Mouse (Mus musculus) liver, embryonic 11.5 days (tissue): ENCODE data around the gene Mmp10. TPM values are rescaled to one million over a fixed set of nuclear protein-coding genes. Genes with fewer than 3 reads are reported as not detected.

ENCODE experiments used
- ATAC-seq: fragments of 200-750 bp; cut with Nextera tagmentation; replicated peaks from 2 replicates; pipeline ENCODE4 v1.8.0; 2017; ENCODE audit warnings: moderate number of reproducible peaks, mild to moderate bottlenecking, moderate TSS enrichment, moderate library complexity; ENCODE audit not compliant: low FRiP score
- DNase-seq: peaks from one replicate; pipeline ENCODE4 v3.0.0-alpha.2; 2017; ENCODE audit warnings: low spot score
- H3K27ac ChIP-seq: fragments of 300-500 bp; sonication (generic); 2 replicates; pipeline ENCODE4 v1.5.1; 2014; ENCODE audit warnings: mild to moderate bottlenecking, low read depth, low read length, control low read depth
- H3K27me3 ChIP-seq: fragments of 300-500 bp; sonication (generic); replicated peaks from 2 replicates; pipeline ENCODE4 v1.6.1; 2014; ENCODE audit warnings: low read length, mixed read lengths; ENCODE audit not compliant: control insufficient read depth, insufficient read depth
- H3K36me3 ChIP-seq: fragments of 300-500 bp; sonication (generic); 2 replicates; pipeline ENCODE4 v1.6.1; 2014; ENCODE audit warnings: mild to moderate bottlenecking, low read length, moderate library complexity, mixed read lengths; ENCODE audit not compliant: control insufficient read depth, insufficient read depth
- H3K4me1 ChIP-seq: fragments of 300-500 bp; sonication (generic); replicated peaks from 2 replicates; pipeline ENCODE4 v1.6.1; 2014; ENCODE audit warnings: low read length, mixed read lengths; ENCODE audit not compliant: control insufficient read depth, insufficient read depth
- H3K4me2 ChIP-seq: fragments of 300-500 bp; sonication (generic); 2 replicates; pipeline ENCODE4 v1.6.1; 2014; ENCODE audit warnings: mild to moderate bottlenecking, control low read depth, moderate library complexity
- H3K4me3 ChIP-seq: fragments of 300-500 bp; sonication (generic); 2 replicates; pipeline ENCODE4 v1.5.1; 2014; ENCODE audit warnings: low read depth, low read length, control low read depth
- H3K9ac ChIP-seq: fragments of 300-500 bp; sonication (generic); 2 replicates; pipeline ENCODE4 v1.6.1; 2014; ENCODE audit warnings: low read depth, low read length, control low read depth
- H3K9me3 ChIP-seq: fragments of 300-500 bp; sonication (generic); 2 replicates; pipeline ENCODE4 v1.6.1; 2016; ENCODE audit warnings: low read length, inconsistent platforms, mixed read lengths; ENCODE audit not compliant: control insufficient read depth
- WGBS: fragments of 180-500 bp; shearing (Covaris S2); extraction: QIAGEN DNeasy Blood & Tissue Kit; methylation state at CpG from one replicate; pipeline ENCODE4 v1.1.7; 2014; 5-methylcytosine and 5-hydroxymethylcytosine counted together
- polyA plus RNA-seq: library from polyadenylated mRNA; unstranded; fragments of >200 nt; fragmentation: Nextera tagmentation; extraction: Ambion mirVana; gene quantifications from 2 replicates; pipeline ENCODE4 v1.2.1, GENCODE M21; 2014

Gene Mmp10
- polyA plus RNA-seq, 1 experiment from 2014 or later = not detected

DNA sequence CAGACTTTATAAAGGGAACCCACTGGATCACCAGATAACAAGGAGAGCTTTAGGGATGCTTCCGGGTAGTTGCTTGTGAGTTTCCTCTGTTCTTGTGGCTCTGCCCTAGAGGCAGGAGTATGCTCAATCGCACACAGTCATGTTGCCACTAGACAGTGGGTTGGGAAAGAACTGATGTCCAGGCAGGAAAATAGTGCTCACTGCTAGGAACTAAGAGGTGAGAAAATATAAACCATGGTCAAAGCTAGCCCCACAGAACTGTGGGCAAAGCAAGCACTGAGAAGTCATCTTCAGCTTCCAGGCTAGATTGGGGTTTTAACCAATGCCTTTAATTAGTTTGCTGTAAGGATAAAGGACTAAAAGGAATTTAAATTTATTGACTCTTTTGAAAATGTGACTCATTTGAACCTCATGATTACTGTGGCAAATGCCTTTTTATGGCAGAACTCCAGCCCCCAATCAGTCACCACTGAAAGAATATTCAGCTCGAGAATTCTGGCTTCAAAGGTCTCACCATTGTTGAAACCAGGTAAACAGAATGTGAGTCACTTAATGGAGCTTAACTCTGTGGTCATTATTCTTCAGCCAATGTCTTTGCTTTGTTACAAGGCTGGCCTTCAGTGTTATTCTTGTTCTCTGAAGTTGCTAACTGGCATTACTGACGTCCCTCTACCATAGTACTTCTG is 24.2 kb downstream of the Mmp10 start:
- Histone ChIP-seq H3K27ac (no peak overlapping the region), H3K9me3 (no peaks in the 10 kb centered on the region), H3K4me2 (no peak overlapping the region), H3K4me3 (no peak overlapping the region), H3K36me3 (no peaks in the 10 kb centered on the region), H3K4me1 (no peaks in the 10 kb centered on the region), H3K9ac (no peak overlapping the region), H3K27me3 (no peaks in the 10 kb centered on the region)
- DNase-seq (no peak), ATAC-seq (no peak)
- 62% methylated on average over 4 of the region's 4 CpGs for WGBS

GRCm38 (mm10) chr9:7542763-7543162 is 40.6 kb downstream of the Mmp10 start:
- no peak overlapping the region for H3K4me3 ChIP-seq
- no peaks in the 10 kb centered on the region for H3K4me1 ChIP-seq
- DNase-seq (no peak), ATAC-seq (no peak)
- H3K27me3 ChIP-seq = no peaks in the 10 kb centered on the region
- no peak overlapping the region for H3K9ac ChIP-seq
- H3K36me3 ChIP-seq = no peaks in the 10 kb centered on the region
- no peak overlapping the region for H3K4me2 ChIP-seq
- H3K9me3 ChIP-seq = no peaks in the 10 kb centered on the region
- H3K27ac ChIP-seq = no peak overlapping the region

DNA sequence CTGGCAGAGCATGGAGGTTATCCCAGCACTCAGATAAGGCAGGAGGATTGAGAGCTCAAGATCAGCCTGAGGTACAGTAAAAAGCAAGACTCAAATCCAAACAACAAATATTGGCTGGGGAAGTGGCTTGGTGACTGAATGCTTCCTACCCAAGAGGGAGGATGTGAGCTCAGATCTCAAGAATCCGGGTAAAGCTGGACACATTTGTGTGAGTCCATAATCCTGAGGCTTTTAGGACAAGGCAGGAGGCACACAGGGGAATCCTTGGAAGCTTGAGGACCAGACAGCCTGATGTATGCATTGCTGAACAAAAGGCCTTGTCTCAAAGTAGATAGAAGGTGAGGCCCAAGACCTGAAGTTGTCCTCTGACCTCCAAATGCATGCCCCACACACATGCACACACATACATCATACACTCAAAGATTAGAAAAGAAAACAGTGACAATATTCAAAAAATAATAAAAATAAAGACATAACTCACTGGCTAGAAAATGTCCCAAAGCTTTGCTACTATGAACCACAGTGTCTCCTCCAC is 42.8 kb downstream of the Mmp10 start:
- Histone ChIP-seq H3K36me3 (no peaks in the 10 kb centered on the region), H3K9ac (no peak overlapping the region), H3K4me3 (no peak overlapping the region), H3K4me2 (no peak overlapping the region), H3K27ac (no peak overlapping the region), H3K9me3 (no peaks in the 10 kb centered on the region), H3K4me1 (no peaks in the 10 kb centered on the region), H3K27me3 (no peaks in the 10 kb centered on the region)
- WGBS = 45% methylated on average over 1 of the region's 1 CpGs
- ATAC-seq (no peak), DNase-seq (no peak)

DNA sequence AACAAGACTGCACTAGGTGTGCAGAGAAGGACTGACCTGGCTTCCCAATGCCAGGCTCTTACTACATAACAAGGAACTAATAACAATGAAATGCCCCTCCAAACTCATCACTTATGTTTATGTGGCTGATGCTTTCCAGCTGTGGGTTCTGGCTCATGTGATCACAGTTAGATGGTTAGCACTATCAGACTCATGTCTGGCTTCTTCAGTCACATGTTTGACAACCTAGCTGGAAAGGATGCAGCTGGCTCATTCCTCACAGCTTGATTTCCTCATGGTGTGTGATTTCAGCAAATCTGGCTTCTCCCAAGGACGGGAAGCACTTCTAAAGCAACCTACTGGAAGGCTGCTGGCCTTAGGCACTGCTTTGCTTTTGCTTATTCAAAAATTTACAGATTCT is 43.3 kb downstream of the Mmp10 start:
- H3K9ac ChIP-seq = no peak overlapping the region
- H3K4me3 ChIP-seq = no peak overlapping the region
- ATAC-seq = no peak
- no peak for DNase-seq
- no peaks in the 10 kb centered on the region for H3K4me1 ChIP-seq
- H3K4me2 ChIP-seq = no peak overlapping the region
- no peaks in the 10 kb centered on the region for H3K36me3 ChIP-seq
- H3K27me3 ChIP-seq = no peaks in the 10 kb centered on the region
- H3K27ac ChIP-seq = no peak overlapping the region
- WGBS = 42% methylated on average over 1 of the region's 1 CpGs
- no peaks in the 10 kb centered on the region for H3K9me3 ChIP-seq

GRCm38 (mm10) chr9:7545920-7546319 is 43.8 kb downstream of the Mmp10 start:
- no peaks in the 10 kb centered on the region for H3K9me3 ChIP-seq
- no peak overlapping the region for H3K9ac ChIP-seq
- H3K36me3 ChIP-seq = no peaks in the 10 kb centered on the region
- DNase-seq (no peak), ATAC-seq (no peak; the same call in 1 of the 2 replicates)
- H3K4me3 ChIP-seq = no peak overlapping the region
- no peak overlapping the region for H3K27ac ChIP-seq
- 86% methylated on average over 7 of the region's 7 CpGs for WGBS
- H3K4me2 ChIP-seq = no peak overlapping the region
- no peaks in the 10 kb centered on the region for H3K4me1 ChIP-seq
- no peaks in the 10 kb centered on the region for H3K27me3 ChIP-seq

- H3K27ac ChIP-seq = no peak overlapping the region
- no peak overlapping the region for H3K4me2 ChIP-seq
- no peaks in the 10 kb centered on the region for H3K27me3 ChIP-seq
- H3K9ac ChIP-seq = no peak overlapping the region
- no peak for DNase-seq
- no peak for ATAC-seq
- H3K4me3 ChIP-seq = no peak overlapping the region
- H3K4me1 ChIP-seq = no peaks in the 10 kb centered on the region
- no peaks in the 10 kb centered on the region for H3K36me3 ChIP-seq
- H3K9me3 ChIP-seq = no peaks in the 10 kb centered on the region
These were observed 49.8 kb downstream of the Mmp10 start for GRCm38 (mm10) chr9:7551943-7552342.

DNA sequence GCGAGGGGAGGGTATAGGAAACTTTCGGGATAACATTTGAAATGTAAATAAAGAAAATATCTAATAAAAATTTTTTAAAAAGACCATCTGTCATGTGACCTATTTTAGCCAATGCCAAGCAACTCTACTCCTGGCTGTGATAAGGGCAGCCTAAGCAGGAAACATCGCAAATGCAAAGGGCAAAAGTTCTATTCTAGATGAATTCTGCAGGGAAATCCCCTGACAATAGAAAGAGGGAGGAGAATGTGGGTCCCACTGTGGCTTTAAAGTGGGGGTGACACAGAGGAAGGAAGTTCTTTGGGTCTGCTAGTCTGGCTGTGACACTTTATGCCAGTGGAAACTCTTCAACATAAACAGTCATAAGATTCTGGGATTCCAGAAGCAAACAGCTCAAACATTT is 51.4 kb downstream of the Mmp10 start:
- no peak overlapping the region for H3K4me2 ChIP-seq
- H3K9ac ChIP-seq = no peak overlapping the region
- WGBS = 70% methylated on average over 3 of the region's 3 CpGs
- ATAC-seq = no peak
- no peaks in the 10 kb centered on the region for H3K9me3 ChIP-seq
- DNase-seq = no peak
- no peak overlapping the region for H3K27ac ChIP-seq
- no peaks in the 10 kb centered on the region for H3K27me3 ChIP-seq
- H3K36me3 ChIP-seq = no peaks in the 10 kb centered on the region
- no peaks in the 10 kb centered on the region for H3K4me1 ChIP-seq
- no peak overlapping the region for H3K4me3 ChIP-seq

- H3K4me1 ChIP-seq = no peaks in the 10 kb centered on the region
- no peak overlapping the region for H3K9ac ChIP-seq
- DNase-seq (no peak), ATAC-seq (no peak)
- H3K4me2 ChIP-seq = no peak overlapping the region
- no peak overlapping the region for H3K27ac ChIP-seq
- H3K36me3 ChIP-seq = no peaks in the 10 kb centered on the region
- H3K9me3 ChIP-seq = no peaks in the 10 kb centered on the region
- WGBS = 30% methylated on average over 3 of the region's 3 CpGs
- H3K27me3 ChIP-seq = no peaks in the 10 kb centered on the region
- H3K4me3 ChIP-seq = no peak overlapping the region
These were observed 52.2 kb downstream of the Mmp10 start for GRCm38 (mm10) chr9:7554382-7554781.

DNA sequence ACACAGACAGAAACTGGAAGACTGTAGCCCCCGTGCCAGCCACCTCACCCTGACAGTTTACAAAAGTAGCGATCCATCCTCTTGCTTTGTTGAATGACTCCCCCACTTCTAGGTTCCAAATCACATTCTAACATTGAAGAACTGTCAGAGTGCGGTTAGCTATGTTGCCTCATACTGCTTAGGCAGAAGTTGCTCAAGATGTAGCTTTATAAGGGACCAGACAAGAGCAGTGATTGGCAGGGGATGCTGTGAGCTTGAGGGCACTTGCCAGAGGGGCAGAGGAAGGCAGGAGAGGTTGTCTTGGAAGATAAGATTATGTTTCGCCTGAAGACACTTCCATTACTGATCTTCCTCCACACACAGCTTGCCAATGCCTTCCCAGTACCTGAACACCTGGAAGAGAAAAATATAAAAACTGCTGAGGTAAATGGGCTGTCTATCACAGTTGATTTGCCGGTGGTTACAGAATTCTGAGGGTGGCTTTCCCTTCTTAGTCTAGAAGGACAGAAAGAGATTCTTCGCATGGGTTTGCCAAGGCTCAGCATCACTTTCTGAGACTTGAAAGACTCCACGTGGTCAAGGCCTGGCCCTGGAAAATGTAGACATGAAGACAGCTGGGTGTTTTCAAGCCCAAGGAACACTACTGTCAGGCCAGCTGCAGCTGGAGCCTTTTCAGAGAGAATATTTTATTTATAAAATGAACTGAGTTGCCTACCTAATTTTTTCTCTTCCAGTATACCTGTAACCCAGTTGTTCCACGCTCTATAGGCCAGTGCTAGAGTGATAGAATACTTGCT is 56.3 kb downstream of the Mmp10 start, which contains the start of gene Mmp8:
Mmp8 (plus strand) TSS at position 236 of the 797 bp plus-strand sequence.
- no peak within 1 kb of the TSS for H3K27ac ChIP-seq
- no peak for DNase-seq
- 74% methylated on average over 8 of the region's 8 CpGs for WGBS
- H3K27me3 ChIP-seq = no peaks in the 10 kb centered on the region
- H3K9ac ChIP-seq = no peak within 1 kb of the TSS
- H3K36me3 ChIP-seq = no peaks in the 10 kb centered on the region
- H3K4me3 ChIP-seq = no peak within 1 kb of the TSS
- no peak for ATAC-seq
- no peak within 1 kb of the TSS for H3K4me2 ChIP-seq
- no peaks in the 10 kb centered on the region for H3K4me1 ChIP-seq
- no peaks in the 10 kb centered on the region for H3K9me3 ChIP-seq
